Mouse (Mus musculus) cerebellum, adult 2 months (tissue): Measurements from ENCODE around the gene Ccr1. TPM values are rescaled to one million over a fixed set of nuclear protein-coding genes. Genes with fewer than 3 reads are reported as not detected.

Experiments used
- DNase-seq, 2 experiments: peaks; one replicate each; pipeline ENCODE4 v3.0.0; 2021
- H3K27ac ChIP-seq: fragments of 200-500 bp; 2 replicates; pipeline ENCODE4 v1.5.1; 2012; ENCODE audit warnings: low read length, control low read depth, inconsistent platforms; ENCODE audit not compliant: insufficient read depth
- H3K27me3 ChIP-seq: fragments of 200-500 bp; 2 replicates; pipeline ENCODE4 v1.6.1; 2012; ENCODE audit warnings: inconsistent platforms, mild to moderate bottlenecking, low read length, moderate library complexity; ENCODE audit not compliant: control insufficient read depth, insufficient read depth
- H3K4me1 ChIP-seq: fragments of 200-500 bp; 2 replicates; pipeline ENCODE4 v1.6.1; 2011; ENCODE audit warnings: low read length; ENCODE audit not compliant: control insufficient read depth, insufficient read depth
- H3K4me3 ChIP-seq: fragments of 200-500 bp; replicated peaks from 2 replicates; pipeline ENCODE3; 2011; ENCODE audit warnings: mild to moderate bottlenecking, low read depth, low read length, control low read depth; ENCODE audit not compliant: insufficient read depth
- CTCF ChIP-seq: fragments of 200-500 bp; IDR thresholded peaks from 2 replicates; pipeline ENCODE4 v1.5.1; 2011; ENCODE audit warnings: low read depth, mild to moderate bottlenecking, control low read depth, low read length, moderate library complexity, borderline replicate concordance; ENCODE audit not compliant: insufficient read depth
- POLR2A ChIP-seq: fragments of 200-500 bp; IDR thresholded peaks from 2 replicates; pipeline ENCODE4 v1.6.1; 2011; ENCODE audit warnings: low read length, control low read depth, borderline replicate concordance; ENCODE audit not compliant: insufficient read depth
- WGBS: fragments of 180-500 bp; shearing (Covaris S2); methylation state at CpG from one replicate; pipeline ENCODE4 v1.1.7; 2018; 5-methylcytosine and 5-hydroxymethylcytosine counted together
- polyA plus RNA-seq: library from polyadenylated mRNA; depleted of rRNA; stranded (reverse); fragments of >200 nt; gene quantifications from 2 replicates; pipeline ENCODE4 v1.2.3, GENCODE M21; 2012

Gene Ccr1
- polyA plus RNA-seq, 1 experiment: 0.13 TPM

DNA sequence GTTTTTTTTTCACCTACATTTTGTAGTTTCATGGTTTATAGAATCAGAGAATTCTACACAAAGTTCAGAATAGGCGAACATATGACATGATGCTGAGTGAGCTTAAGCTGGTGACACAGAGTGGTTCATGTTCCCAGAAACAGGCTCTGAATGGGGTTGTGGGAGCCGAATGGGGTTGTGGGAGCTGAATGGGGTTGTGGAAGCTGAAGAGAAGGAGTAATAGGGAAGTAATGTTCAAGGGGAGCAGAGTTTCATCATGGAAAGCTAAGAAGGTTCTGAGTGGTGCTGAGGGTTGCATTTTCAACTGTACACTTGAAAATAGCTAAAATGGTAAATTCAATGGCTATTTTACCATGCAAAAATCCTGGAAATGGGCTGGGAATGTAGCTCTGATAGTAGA, 19.1 kb downstream of the Ccr1 start:
- TF ChIP-seq CTCF (no peak), POLR2A (no peak)
- no peak for DNase-seq
- 79% methylated on average over 2 of the region's 2 CpGs for WGBS
- Histone ChIP-seq H3K4me1 (no peaks in the 10 kb centered on the region), H3K27me3 (no peaks in the 10 kb centered on the region), H3K27ac (no peak overlapping the region), H3K4me3 (no peak overlapping the region)

DNA sequence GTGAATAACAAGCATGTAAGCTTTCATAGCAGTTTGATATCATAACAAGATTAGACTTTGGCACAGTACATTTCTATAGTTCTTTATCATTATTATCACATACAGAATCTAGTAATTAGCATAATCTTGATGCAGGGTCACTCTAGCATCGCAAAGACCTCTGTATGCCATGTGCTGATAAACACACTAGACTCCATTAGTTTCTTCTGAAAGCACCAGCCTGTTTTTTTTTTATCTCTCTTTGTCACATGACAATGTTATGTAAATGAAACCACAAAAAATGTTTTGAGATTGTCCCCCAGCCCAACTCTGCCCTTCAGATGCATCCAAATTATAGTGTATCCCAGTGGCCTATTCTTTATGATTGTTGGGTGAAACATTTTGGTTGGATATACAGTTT, 20.7 kb downstream of the Ccr1 start:
- Histone ChIP-seq H3K27me3 (no peaks in the 10 kb centered on the region), H3K4me1 (no peaks in the 10 kb centered on the region), H3K4me3 (no peak overlapping the region), H3K27ac (no peak overlapping the region)
- no peak for TF ChIP-seq POLR2A
- TF ChIP-seq CTCF: no peak
- no peak for DNase-seq
- WGBS: 60% methylated on average over 1 of the region's 1 CpGs

DNA sequence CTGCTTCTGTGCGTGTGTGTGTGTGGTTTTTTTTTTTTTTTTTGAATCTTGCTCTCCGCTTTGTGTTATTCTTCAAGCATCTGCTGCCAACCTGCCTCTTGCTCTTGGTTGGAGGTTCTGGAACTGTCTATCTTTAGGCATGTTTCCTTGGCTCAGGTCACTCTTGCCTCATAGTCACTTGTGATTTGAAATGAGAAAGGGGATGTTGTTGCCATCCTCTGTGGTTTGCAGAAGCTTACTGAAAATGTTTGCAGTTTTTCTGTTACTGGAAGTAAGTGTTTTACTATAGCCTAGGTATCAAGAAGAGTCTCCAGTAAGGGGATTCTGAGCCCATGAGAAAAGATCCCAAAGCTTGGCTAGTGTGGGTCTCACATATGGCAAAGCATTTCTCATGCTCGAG, 26.5 kb downstream of the Ccr1 start:
- no peak for DNase-seq
- Histone ChIP-seq H3K27ac (no peak overlapping the region), H3K4me3 (no peak overlapping the region), H3K27me3 (no peaks in the 10 kb centered on the region), H3K4me1 (no peaks in the 10 kb centered on the region)
- TF ChIP-seq POLR2A (no peak), CTCF (no peak)
- 37% methylated on average over 3 of the region's 3 CpGs for WGBS

DNA sequence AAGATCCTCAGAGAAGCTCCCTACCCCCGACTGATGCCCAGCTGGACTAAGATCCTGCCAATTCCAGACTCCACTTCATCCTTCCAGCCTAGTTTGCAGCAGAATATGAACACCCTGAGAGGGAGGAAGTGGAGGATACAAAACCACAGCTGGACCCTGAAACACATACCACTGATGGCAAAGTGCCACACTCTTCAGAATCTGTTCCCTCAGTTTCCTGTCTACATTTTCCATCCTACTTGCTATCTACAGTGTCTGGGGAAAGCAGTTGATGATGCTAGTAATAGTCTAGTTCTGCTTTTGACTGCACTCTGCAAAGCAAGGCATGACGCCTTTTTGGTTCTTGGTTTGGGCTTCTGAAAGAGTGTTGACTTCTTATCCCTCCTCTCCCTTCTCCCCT, 27.2 kb downstream of the Ccr1 start:
- Histone ChIP-seq H3K4me3 (no peak overlapping the region), H3K4me1 (no peaks in the 10 kb centered on the region), H3K27me3 (no peaks in the 10 kb centered on the region), H3K27ac (no peak overlapping the region)
- WGBS: 73% methylated on average over 2 of the region's 2 CpGs
- TF ChIP-seq CTCF (no peak), POLR2A (no peak)
- no peak for DNase-seq

DNA sequence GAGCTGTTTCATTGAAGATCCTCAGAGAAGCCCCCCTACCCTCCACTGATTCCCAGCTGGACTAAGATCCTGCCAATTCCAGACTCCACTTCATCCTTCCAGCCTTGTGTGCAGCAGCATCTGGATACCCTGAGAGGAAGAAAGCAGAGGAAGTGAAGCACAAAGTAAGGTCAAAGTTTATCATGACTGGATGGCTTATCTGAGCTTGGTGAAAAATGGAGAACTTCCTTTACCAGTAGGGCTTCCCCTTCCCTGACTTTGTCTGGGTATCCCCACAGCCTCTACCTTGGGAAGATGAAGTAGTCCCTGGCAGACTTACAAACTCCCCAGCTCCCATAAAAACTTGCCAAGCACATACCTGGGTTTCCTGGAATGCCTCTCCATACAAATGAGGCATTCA, 27.9 kb downstream of the Ccr1 start:
- H3K4me3 ChIP-seq: no peak overlapping the region
- TF ChIP-seq POLR2A (no peak), CTCF (no peak)
- H3K4me1 ChIP-seq: no peaks in the 10 kb centered on the region
- H3K27me3 ChIP-seq: no peaks in the 10 kb centered on the region
- no peak for DNase-seq
- no peak overlapping the region for H3K27ac ChIP-seq

DNA sequence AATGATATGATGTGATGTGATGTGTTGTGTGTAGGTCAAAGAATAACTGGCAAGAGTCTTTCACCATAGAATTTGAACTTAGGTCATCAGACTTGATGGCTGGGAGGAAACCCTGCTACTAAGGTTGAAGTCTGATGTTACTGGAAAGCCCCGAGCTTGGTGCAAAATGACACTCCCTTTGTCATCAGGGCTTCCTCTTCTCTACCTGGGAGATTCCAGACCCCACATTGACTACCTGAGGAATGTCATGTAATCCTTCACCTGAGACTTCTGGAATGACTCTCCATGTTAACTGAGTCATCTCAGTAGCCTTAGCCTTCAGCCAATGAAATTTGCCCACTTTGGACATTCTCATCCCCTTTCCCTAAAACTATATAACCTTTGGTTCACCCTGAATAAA, 28.3 kb downstream of the Ccr1 start:
- no peak for DNase-seq
- Histone ChIP-seq H3K27me3 (no peaks in the 10 kb centered on the region), H3K27ac (no peak overlapping the region), H3K4me3 (no peak overlapping the region), H3K4me1 (no peaks in the 10 kb centered on the region)
- whole genome bisulfite sequencing: 72% methylated on average over 1 of the region's 1 CpGs
- TF ChIP-seq CTCF (no peak), POLR2A (no peak)

DNA sequence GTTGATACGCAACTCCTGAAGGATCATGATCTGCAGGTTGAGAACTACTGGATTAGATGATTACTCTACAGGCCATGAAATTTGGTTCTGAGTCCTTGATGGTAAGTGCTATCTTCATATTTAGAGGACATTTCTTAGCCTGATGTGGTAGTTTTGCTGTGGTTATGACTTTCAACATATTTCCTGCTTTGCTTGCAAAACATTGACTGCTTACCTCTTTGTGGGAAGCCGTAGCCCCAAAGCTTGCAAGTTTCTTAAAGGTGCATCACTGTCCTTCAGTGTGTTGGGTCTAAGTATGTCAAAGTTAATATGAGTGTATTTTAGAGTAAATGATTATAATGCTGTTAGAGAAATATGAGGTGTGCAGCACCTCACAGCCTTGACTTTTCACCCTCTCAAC, 30.5 kb downstream of the Ccr1 start:
- H3K27me3 ChIP-seq: no peaks in the 10 kb centered on the region
- no peak overlapping the region for H3K27ac ChIP-seq
- H3K4me1 ChIP-seq: no peaks in the 10 kb centered on the region
- no peak overlapping the region for H3K4me3 ChIP-seq
- DNase-seq: no peak
- 91% methylated on average over 2 of the region's 2 CpGs for WGBS
- TF ChIP-seq CTCF (no peak), POLR2A (no peak)

DNA sequence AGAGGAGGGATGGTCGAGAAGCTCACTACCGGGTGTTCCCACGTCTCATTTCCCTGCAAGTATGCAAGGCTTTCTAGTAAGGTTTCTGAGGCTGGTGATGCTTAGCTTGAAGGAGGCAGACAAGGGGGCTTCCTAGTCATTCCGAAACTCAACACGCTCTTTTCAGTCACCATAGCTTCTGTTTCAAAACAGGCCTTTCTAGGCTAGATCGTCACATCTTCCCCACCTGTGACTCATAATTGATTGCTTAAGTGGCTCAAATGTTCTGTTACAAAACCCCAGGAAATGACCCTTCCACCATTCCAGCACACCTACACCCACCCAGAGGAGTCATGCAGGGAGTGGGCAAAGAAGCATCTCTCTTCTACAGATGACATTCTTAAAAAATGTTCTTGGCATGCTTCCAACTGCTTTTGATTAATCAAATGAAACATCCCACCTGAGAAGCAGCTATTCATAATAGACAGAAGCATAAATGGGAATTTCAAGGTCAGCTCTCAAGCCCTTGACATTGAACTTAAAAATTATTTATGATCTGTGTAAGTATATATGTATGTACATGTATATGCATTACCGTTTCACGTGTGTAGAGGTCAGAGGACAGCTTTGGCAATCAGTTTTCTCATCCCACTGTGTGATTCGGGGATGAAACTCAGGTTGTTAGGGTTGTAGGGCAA, 31.8 kb downstream of the Ccr1 start:
- TF ChIP-seq POLR2A: no peak
- no peak for TF ChIP-seq CTCF
- H3K4me1 ChIP-seq: no peaks in the 10 kb centered on the region
- no peaks in the 10 kb centered on the region for H3K27me3 ChIP-seq
- 88% methylated on average over 9 of the region's 9 CpGs for WGBS
- no peak overlapping the region for H3K27ac ChIP-seq
- no peak for DNase-seq
- no peak overlapping the region for H3K4me3 ChIP-seq
